Mouse (Mus musculus): ENCODE results near the gene Exoc2.

Gene Exoc2

GRCm38 (mm10) chr13:30894015-30894634 is 79.8 kb downstream of the Exoc2 start:
- no peak for DNase-seq (ENCODE audit: low spot score in 2 of 2)

DNA sequence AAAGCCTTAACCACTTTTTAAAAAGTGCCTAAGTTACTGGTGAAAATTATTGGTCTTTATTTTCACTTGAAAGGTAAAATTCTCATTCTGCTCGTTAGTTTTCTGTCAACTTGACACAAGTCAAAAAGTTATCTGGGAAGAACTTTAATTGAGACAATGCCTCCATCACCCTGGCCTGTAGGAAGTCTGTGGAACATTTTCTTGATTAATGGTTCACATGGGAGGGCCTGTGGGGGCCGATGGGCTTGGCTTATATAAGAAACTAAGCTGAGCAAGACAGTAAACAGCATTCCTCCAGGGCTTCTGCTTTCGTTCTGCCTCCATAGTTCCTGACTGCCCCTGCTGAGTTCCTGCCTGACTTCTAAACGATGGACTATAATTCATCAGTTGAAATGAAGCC is 81.6 kb downstream of the Exoc2 start:
- DNase-seq (ENCODE audit: low spot score in 2 of 2), result no peak

DNA sequence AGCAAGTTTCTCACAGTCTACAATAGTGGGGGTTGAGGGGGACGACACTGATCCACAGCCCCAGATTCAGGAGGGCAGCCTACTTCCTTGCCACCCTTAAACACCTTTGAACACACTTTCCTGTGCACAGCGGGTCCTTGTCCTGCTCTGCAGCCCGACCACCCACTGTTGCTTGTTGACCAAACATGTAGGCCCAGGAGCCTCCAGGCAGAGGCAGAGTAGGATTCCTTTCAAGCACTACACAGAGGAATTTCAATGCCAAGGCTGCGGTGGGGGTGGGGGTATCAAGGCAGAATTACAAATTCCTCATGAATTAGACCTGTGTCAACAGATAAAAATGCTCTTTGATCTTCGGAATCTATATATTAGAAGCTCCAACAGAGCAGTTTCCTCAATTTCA is 82.7 kb downstream of the Exoc2 start:
- DNase-seq (ENCODE audit: low spot score in 2 of 2), result no peak

DNA sequence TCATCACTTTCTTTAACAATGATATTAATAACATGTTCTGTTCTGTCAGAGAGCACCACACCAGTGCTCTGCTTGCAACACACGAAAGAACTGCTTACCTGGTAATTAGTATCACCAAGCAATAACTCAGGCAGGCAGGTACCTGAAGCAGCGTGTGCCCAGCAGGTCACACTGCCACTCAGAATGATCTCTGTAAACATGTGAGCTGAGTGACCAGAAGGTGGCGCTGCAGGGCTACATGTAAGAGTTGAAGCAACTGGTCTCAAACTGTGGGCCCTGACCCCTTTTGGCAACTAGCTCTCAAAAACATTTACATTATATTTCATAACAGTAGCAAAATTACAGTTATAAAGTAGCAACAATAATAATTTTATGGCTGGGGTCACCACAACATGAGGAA is 85.4 kb downstream of the Exoc2 start:
- DNase-seq (ENCODE audit: low spot score in 2 of 2), result peak; percentile 49 to 64

GRCm38 (mm10) chr13:30880310-30880709 is 93.6 kb downstream of the Exoc2 start:
- no peak for DNase-seq (ENCODE audit: low spot score in 2 of 2)

GRCm38 (mm10) chr13:30879871-30880270 is 94.0 kb downstream of the Exoc2 start:
- peak in 1 of 2 experiments; percentile 17 for DNase-seq (ENCODE audit: low spot score in 2 of 2)

- no peak for DNase-seq (ENCODE audit: low spot score in 2 of 2)
Observed at GRCm38 (mm10) chr13:30875825-30876224, 98.1 kb downstream of the Exoc2 start.

DNA sequence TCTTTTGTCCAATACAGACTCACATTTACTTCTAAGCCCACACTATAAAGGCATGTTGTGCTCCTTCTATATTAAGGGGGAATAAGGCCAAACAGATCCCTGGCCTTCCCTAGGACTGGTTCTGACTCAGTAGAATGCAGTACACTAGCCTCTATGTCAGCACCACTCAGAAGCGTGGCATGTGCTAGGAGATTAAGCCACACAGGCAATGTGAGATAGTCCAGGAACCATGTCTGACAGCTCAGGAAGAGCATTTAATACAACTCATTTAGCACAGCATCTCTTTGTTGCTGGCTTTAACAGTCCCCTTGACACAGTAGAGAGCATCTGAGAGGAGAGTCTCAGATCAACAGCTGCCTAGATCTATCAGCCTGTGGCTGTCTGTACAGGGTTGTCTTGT is 100.4 kb downstream of the Exoc2 start:
- DNase-seq (ENCODE audit: low spot score in 2 of 2), result no peak

DNA sequence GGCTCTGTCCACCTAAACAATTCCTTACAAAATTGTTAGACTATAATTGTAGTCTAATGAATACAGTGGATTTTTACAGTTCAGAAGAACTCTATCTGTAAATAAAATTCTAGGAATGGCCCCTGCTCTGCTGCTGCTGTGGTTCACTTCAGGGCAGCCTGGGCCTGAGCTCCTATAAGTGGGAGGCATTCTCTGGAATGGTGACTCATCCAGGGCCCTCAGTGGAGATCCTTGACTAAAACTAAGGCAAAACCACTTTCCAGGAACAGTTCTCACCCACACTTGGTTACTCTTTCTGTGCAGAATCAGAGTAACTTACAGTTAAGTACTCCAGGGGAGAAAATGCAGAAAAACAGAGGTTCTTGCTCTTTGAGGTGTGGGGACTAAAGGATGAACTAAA is 108.4 kb downstream of the Exoc2 start:
- no peak for DNase-seq (ENCODE audit: low spot score in 2 of 2)

DNA sequence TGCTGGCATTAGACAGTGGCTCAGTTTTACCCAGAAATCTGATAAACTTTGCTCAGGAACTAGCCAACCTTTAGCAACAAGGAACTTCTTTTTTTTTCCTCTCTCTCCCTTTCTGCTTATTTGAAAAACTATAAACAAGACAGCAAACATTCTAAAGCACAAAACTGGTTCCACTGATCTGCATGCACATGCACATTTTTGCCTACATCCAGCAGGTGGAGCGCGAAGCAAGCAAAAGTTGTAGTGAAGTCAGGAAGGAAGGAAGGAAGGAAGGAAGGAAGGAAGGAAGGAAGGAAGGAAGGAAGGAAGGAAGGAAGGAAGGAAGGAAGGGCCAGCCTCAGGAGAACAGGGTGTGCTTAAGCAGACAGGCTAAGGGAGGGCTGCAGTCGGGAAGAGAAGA is 109.9 kb downstream of the Exoc2 start:
- DNase-seq (ENCODE audit: low spot score in 2 of 2), result no peak

GRCm38 (mm10) chr13:30858421-30858820 is 115.5 kb downstream of the Exoc2 start:
- no peak for DNase-seq (ENCODE audit: low spot score in 2 of 2)

GRCm38 (mm10) chr13:30850736-30851135 is 123.2 kb downstream of the Exoc2 start:
- no peak for DNase-seq (ENCODE audit: low spot score in 2 of 2)

DNA sequence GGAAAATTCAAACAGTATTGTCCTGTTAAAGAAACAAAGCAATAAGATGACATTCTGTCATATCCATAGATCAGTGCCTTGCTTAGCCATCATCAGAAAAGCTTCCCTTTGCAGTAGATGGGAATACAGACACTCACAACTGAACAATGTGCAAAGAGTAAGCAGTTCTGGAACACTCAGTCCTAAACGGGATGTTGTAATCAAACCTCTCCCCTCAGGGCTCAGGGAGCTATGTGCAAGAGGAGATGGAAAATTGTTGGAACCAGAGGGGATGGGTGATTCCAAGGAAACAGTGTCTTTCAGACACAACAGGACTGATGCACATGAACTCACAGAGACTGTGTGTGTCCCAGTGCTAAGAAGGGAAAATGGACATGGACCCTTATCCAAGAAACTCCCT is 125.9 kb downstream of the Exoc2 start:
- DNase-seq (ENCODE audit: low spot score in 2 of 2), result peak in 1 of 2 experiments; percentile 20

GRCm38 (mm10) chr13:30846506-30846905 is 127.4 kb downstream of the Exoc2 start:
- DNase-seq (ENCODE audit: low spot score in 2 of 2), result no peak

DNA sequence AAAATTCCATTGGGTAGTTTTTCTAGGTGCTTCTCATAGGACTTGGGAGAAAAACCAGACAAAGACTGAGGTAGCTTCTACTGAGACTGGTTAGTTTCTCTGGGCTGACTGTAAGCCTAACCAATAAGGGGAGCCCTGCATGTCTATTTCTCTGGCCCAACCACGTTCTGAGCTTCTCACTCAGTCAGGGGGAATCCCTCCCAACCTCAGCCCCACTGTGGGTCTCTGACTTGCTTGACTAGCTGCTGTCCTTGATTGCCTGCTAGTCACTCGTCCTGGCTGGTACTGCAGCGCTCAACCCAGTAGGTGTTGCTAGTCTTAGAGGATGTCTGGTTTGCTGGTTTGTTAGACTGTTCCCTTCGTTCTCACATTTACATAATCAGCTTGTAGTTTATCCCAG is 130.8 kb downstream of the Exoc2 start:
- DNase-seq (ENCODE audit: low spot score in 2 of 2), result no peak

- DNase-seq (ENCODE audit: low spot score in 2 of 2), result no peak
Observed at GRCm38 (mm10) chr13:30841843-30842242, 132.1 kb downstream of the Exoc2 start.

DNA sequence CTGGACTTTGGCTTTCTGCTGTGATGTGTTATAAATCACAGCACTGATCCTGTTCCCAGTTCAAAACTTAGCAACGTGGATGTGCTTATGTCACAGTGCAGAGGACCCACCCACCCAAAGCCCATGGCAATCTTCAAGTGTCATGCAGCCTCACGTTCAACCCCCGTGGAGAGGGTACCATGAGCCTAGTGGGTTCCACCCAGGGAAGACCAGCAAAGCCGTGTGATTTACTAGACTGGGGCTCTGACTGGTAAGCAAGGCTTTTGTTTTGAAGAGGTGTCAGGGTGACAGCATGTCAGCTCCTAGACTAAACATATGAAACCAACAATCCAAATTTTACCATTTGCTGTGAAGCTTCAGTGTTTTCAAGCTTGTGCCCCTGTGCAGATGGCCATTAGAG is 132.6 kb downstream of the Exoc2 start:
- no peak for DNase-seq (ENCODE audit: low spot score in 2 of 2)

DNA sequence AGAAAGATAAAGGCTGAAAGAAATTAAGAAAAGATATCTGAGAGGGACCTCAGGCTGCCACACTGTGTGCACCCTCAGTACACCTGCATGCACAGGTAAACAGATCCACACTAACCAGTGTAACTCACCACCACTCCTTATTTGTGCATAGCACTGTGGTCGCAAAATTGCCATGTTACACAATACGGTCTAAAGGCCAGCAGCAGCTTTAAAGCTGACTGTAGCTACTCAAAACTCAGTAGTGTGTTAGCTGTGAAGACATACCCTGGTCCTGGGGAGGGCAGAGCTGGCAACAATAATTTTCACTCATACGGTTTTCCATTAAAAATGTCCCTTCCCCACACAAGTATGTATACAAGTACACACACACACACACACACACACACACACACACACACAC is 133.2 kb downstream of the Exoc2 start:
- DNase-seq (ENCODE audit: low spot score in 2 of 2), result no peak

DNA sequence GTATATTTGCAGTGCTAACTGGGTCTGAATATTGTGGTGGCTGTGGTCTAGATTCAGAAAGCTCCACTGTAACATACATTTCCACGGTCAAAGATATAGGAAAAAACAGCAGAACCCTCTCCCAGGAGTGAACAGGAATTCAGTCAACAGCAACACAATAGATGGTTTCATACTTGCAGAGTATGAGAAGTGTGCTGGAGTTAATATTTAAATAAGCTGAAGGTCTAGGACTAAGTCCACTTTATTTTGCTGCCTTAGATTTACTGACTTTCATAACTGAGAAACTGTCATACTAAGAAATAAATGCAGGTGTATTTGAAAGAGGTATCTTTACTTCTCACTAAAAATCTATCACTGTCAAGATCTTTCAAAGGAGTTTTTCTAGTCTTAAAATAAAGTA is 137.6 kb downstream of the Exoc2 start:
- DNase-seq (ENCODE audit: low spot score in 2 of 2), result no peak

DNA sequence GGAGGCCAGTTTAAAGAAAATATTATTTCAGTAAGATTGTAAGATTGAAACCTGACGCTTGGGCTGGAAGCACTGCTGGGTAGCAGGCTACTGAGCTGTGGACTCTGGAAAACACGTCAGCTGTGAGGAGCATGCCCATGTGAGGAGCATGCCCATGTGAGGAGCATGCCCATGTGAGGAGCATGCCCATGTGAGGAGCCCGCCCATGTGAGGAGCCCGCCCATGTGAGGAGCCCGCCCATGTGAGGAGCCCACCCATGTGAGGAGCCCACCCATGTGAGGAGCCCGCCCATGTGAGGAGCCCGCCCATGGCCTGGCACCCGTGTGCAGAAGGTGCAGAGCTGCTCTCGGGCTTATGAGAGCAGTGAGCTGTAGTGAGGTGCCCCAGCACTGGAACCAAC is 139.0 kb downstream of the Exoc2 start:
- DNase-seq (ENCODE audit: low spot score in 2 of 2), result no peak

DNA sequence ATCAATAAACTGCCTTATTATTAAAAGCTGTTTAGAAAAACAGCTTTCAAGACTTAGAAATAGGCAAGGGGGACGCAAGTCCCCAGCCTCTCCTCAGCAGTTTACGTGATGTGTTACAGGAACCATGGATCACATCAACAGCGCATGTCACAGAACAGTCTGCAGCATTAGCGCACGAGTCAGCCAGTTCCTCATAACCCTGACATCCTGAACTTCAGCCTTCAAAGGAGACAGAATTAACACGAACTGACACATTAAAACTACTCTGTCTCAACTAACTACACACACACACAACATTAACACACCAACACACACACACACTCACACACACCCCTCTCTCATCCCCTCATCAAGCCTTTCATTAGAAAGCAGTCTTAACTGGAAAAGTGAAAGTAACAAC is 139.5 kb downstream of the Exoc2 start:
- no peak for DNase-seq (ENCODE audit: low spot score in 2 of 2)

GRCm38 (mm10) chr13:30833476-30834149 is 140.3 kb downstream of the Exoc2 start:
- DNase-seq (ENCODE audit: low spot score in 2 of 2), result no peak

- no peak for DNase-seq (ENCODE audit: low spot score in 2 of 2)
Observed at GRCm38 (mm10) chr13:30831369-30831768, 142.5 kb downstream of the Exoc2 start.

DNA sequence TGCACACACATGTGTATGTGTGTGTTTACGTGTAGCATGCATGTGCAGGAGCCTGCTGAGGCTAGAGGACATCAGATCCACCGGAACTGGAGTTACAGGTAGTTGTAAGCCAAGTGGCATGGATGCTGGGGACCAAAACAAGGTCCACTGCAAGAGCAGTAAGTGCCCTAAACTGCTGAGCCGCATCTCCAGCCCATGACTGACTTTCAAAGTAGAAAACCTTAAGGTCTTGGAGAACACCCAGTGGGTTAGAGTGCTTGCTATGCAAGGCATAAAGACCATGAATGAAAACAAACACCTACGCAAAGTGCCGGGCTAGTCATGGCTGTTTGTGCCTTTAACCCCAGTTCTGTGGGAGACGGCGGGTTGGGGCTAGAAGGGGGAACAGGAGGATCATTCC is 147.4 kb downstream of the Exoc2 start:
- DNase-seq (ENCODE audit: low spot score in 2 of 2), result no peak
